Mouse (Mus musculus) stomach, postnatal 0 days (tissue): ENCODE measurements at regions not wholly inside any gene's neighbourhood (a gene's known extent, or its start where the extent isn't known, plus 50 kb on each side); places are given as distances from the start of the nearest gene placed in this dataset.

ENCODE experiments used
- ATAC-seq: fragments of 200-750 bp; cut with Nextera tagmentation; 2 replicates; pipeline ENCODE4 v1.8.0; 2017; ENCODE audit not compliant: low FRiP score, low TSS enrichment
- DNase-seq: peaks from one replicate; pipeline ENCODE4 v3.0.0-alpha.2; 2016; ENCODE audit warnings: low spot score
- H3K27ac ChIP-seq: fragments of 300-500 bp; sonication (generic); replicated peaks from 2 replicates; pipeline ENCODE4 v1.5.1; 2014; ENCODE audit warnings: mild to moderate bottlenecking, control low read depth
- H3K27me3 ChIP-seq: fragments of 300-500 bp; sonication (generic); 2 replicates; pipeline ENCODE4 v1.6.1; 2014; ENCODE audit warnings: low read length; ENCODE audit not compliant: control insufficient read depth, insufficient read depth
- H3K36me3 ChIP-seq: fragments of 300-500 bp; sonication (generic); 2 replicates; pipeline ENCODE4 v1.6.1; 2014; ENCODE audit warnings: low read length, mixed read lengths; ENCODE audit not compliant: control insufficient read depth, insufficient read depth
- H3K4me1 ChIP-seq: fragments of 300-500 bp; sonication (generic); replicated peaks from 2 replicates; pipeline ENCODE4 v1.6.1; 2014; ENCODE audit warnings: antibody characterized with exemption; ENCODE audit not compliant: control insufficient read depth, insufficient read depth
- H3K4me2 ChIP-seq: fragments of 300-500 bp; sonication (generic); replicated peaks from 2 replicates; pipeline ENCODE4 v1.6.1; 2014; ENCODE audit warnings: low read depth, mild to moderate bottlenecking, control low read depth, moderate library complexity
- H3K4me3 ChIP-seq: fragments of 300-500 bp; sonication (generic); 2 replicates; pipeline ENCODE4 v1.5.1; 2014; ENCODE audit warnings: low read depth, low read length, control low read depth
- H3K9ac ChIP-seq: fragments of 300-500 bp; sonication (generic); 2 replicates; pipeline ENCODE4 v1.6.1; 2014; ENCODE audit warnings: mild to moderate bottlenecking, low read length, control low read depth, mixed read lengths
- H3K9me3 ChIP-seq: fragments of 300-500 bp; sonication (generic); 2 replicates; pipeline ENCODE4 v1.6.1; 2016; ENCODE audit warnings: low read length; ENCODE audit not compliant: control insufficient read depth
- CTCF ChIP-seq: IDR thresholded peaks from 2 replicates; pipeline ENCODE4 v1.5.1; 2016; ENCODE audit warnings: antibody characterized with exemption, low read depth, mild to moderate bottlenecking, moderate library complexity
- EP300 ChIP-seq: optimal IDR thresholded peaks from 2 replicates; pipeline ENCODE3; 2016; ENCODE audit warnings: antibody characterized with exemption
- WGBS: fragments of 180-500 bp; shearing (Covaris S2); extraction: QIAGEN DNeasy Blood & Tissue Kit; methylation state at CpG from one replicate; pipeline ENCODE4 v1.1.7; 2014; 5-methylcytosine and 5-hydroxymethylcytosine counted together

GRCm38 (mm10) chr8:84336376-84336775 lies 51.9 kb upstream of the Cacna1a start:
- Histone ChIP-seq H3K4me1 (no peaks in the 10 kb centered on the region), H3K36me3 (no peaks in the 10 kb centered on the region), H3K4me3 (no peak overlapping the region), H3K9me3 (no peaks in the 10 kb centered on the region), H3K27me3 (no peaks in the 10 kb centered on the region), H3K9ac (no peak overlapping the region), H3K4me2 (no peak overlapping the region), H3K27ac (no peak overlapping the region)
- DNase-seq (no peak), ATAC-seq (no peak)
- TF ChIP-seq CTCF = no peak
- TF ChIP-seq EP300 = no peak
- 60% methylated on average over 6 of the region's 6 CpGs for WGBS

GRCm38 (mm10) chr8:84334333-84334732 lies 53.9 kb upstream of the Cacna1a start:
- H3K4me1 ChIP-seq = no peaks in the 10 kb centered on the region
- WGBS = 35% methylated on average over 5 of the region's 5 CpGs
- peak; percentile 82 for DNase-seq
- peak; percentile 78 for ATAC-seq
- no peak overlapping the region for H3K27ac ChIP-seq
- no peaks in the 10 kb centered on the region for H3K27me3 ChIP-seq
- TF ChIP-seq CTCF = no peak
- TF ChIP-seq EP300 = no peak
- no peaks in the 10 kb centered on the region for H3K9me3 ChIP-seq
- H3K4me3 ChIP-seq = no peak overlapping the region
- no peak overlapping the region for H3K9ac ChIP-seq
- H3K36me3 ChIP-seq = no peaks in the 10 kb centered on the region
- H3K4me2 ChIP-seq = no peak overlapping the region

- no peaks in the 10 kb centered on the region for H3K36me3 ChIP-seq
- no peak overlapping the region for H3K27ac ChIP-seq
- H3K9me3 ChIP-seq = no peaks in the 10 kb centered on the region
- no peak for TF ChIP-seq CTCF
- TF ChIP-seq EP300 = no peak
- ATAC-seq (no peak), DNase-seq (no peak)
- H3K27me3 ChIP-seq = no peaks in the 10 kb centered on the region
- H3K4me3 ChIP-seq = no peak overlapping the region
- no peak overlapping the region for H3K9ac ChIP-seq
- no peak overlapping the region for H3K4me2 ChIP-seq
- no peaks in the 10 kb centered on the region for H3K4me1 ChIP-seq
Measured at GRCm38 (mm10) chr8:84331562-84331961, 56.7 kb upstream of the Cacna1a start.

- ATAC-seq = no peak
- WGBS = 73% methylated on average over 8 of the region's 8 CpGs
- H3K4me3 ChIP-seq = no peak overlapping the region
- no peaks in the 10 kb centered on the region for H3K27me3 ChIP-seq
- TF ChIP-seq EP300 (no peak), CTCF (no peak)
- no peaks in the 10 kb centered on the region for H3K4me1 ChIP-seq
- no peak overlapping the region for H3K4me2 ChIP-seq
- H3K9ac ChIP-seq = no peak overlapping the region
- H3K36me3 ChIP-seq = no peaks in the 10 kb centered on the region
- no peak overlapping the region for H3K27ac ChIP-seq
- no peak for DNase-seq
- no peaks in the 10 kb centered on the region for H3K9me3 ChIP-seq
Measured at GRCm38 (mm10) chr8:84329535-84329934, 58.7 kb upstream of the Cacna1a start.

- DNase-seq = no peak
- H3K4me2 ChIP-seq = no peak overlapping the region
- H3K36me3 ChIP-seq = no peaks in the 10 kb centered on the region
- H3K9ac ChIP-seq = no peak overlapping the region
- H3K27me3 ChIP-seq = no peaks in the 10 kb centered on the region
- H3K27ac ChIP-seq = no peak overlapping the region
- H3K4me3 ChIP-seq = no peak overlapping the region
- H3K9me3 ChIP-seq = no peaks in the 10 kb centered on the region
- no peaks in the 10 kb centered on the region for H3K4me1 ChIP-seq
- no peak for ATAC-seq
- TF ChIP-seq CTCF (no peak), EP300 (no peak)
- WGBS = 77% methylated on average over 9 of the region's 10 CpGs
Measured at GRCm38 (mm10) chr8:84322761-84323160, 52.6 kb upstream of the Ccdc130 start.

- Histone ChIP-seq H3K27ac (no peak overlapping the region), H3K4me3 (no peak overlapping the region), H3K9ac (no peak overlapping the region), H3K27me3 (no peaks in the 10 kb centered on the region), H3K9me3 (no peaks in the 10 kb centered on the region), H3K4me1 (no peaks in the 10 kb centered on the region), H3K4me2 (no peak overlapping the region), H3K36me3 (no peaks in the 10 kb centered on the region)
- WGBS = 51% methylated on average over 3 of the region's 3 CpGs
- DNase-seq = peak; percentile 42
- TF ChIP-seq CTCF (no peak), EP300 (no peak)
- ATAC-seq = peak; percentile 61; the same call in 1 of the 2 replicates
Measured at GRCm38 (mm10) chr8:84321841-84322240, 51.7 kb upstream of the Ccdc130 start.
